8 mouse cellular contexts compared by ENCODE assay signal in the genomic region with DNA sequence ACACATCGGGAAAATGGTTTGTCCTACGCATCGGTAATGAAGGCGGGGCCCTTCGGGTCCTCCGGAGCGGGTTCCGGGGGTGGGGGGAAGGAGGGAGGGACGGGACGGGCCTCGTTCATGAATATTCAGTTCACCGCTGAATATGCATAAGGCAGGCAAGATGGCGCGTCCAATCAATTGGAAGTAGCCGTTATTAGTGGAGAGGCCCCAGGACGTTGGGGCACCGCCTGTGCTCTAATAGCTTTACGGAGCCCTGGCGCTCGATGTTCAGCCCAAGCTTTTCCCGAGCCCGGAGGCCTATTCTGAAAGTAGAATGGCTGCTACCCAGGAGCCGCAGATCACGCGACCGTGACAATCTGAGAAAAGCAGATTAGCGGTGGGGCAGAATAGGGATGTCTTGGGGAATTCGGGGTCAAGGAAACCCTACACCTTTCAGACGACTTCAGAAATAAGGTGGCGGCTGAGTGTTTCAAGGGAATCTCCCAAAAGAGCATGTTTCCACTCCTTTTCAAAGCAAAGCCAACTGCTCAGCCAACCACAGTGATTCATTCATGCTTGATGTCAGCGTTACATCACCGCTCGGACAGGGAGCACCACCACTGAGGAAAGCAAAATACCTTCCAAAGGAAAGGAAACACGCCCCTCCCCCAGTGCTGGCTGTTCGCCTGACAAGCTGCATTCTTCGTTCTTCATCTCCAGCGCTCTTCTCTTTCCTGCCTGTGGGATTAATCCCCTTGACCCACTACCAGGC. TPM values are rescaled to one million over a fixed set of nuclear protein-coding genes. Genes with fewer than 3 reads are reported as not detected.
DNase-seq lines count a peak whose midpoint lies in the region; ATAC-seq and TF ChIP-seq lines count a peak whose summit lies in the region.

No protein-coding gene starts in this region.

- no peaks in the 10 kb centered on the region for H3K9me3 ChIP-seq in forebrain, postnatal 0 days (ENCODE audit: low read length)
- no peaks in the 10 kb centered on the region for H3K9me3 ChIP-seq in lung, embryonic 14.5 days (ENCODE audit: low read depth, low read length)

- DNase-seq in MN1 (ENCODE audit: low spot score), result peak; percentile 89
- peak; percentile 90 to 93 for DNase-seq in cerebellum, adult 18-20 months
- DNase-seq in forebrain, postnatal 0 days, result peak; percentile 90
- peak; percentile 87 for DNase-seq in heart, postnatal 4 days
- DNase-seq in layer of hippocampus, adult 8-10 months (ENCODE audit: low spot score in 2 of 2), result peak; percentile 87 to 89
- peak; percentile 95 for DNase-seq in lung, embryonic 14.5 days
- peak; percentile 63 for DNase-seq in ovary, postnatal 14 days (ENCODE audit: low spot score)
- DNase-seq in thymus, postnatal 36 days, result peak; percentile 40 to 85

- peaks cover 24% of the 10 kb centered on the region for H3K4me1 ChIP-seq in forebrain, postnatal 0 days (ENCODE audit: insufficient read depth)
- peaks cover 20% of the 10 kb centered on the region for H3K4me1 ChIP-seq in lung, embryonic 14.5 days (ENCODE audit: insufficient read depth)

- peak overlapping the region; percentile 72 for H3K9ac ChIP-seq in forebrain, postnatal 0 days
- peak overlapping the region; percentile 84 for H3K9ac ChIP-seq in lung, embryonic 14.5 days

- peak; percentile 83 for ATAC-seq in forebrain, postnatal 0 days
- ATAC-seq in lung, embryonic 14.5 days (ENCODE audit: insufficient read depth), result peak; percentile 90

- peak overlapping the region; percentile 97 for H3K27ac ChIP-seq in forebrain, postnatal 0 days (ENCODE audit: low read depth, low read length)
- peak overlapping the region; percentile 99 for H3K27ac ChIP-seq in lung, embryonic 14.5 days (ENCODE audit: low read depth)

- peak overlapping the region; percentile 58 for H3K4me3 ChIP-seq in forebrain, postnatal 0 days (ENCODE audit: low read depth, low read length)
- H3K4me3 ChIP-seq in lung, embryonic 14.5 days (ENCODE audit: low read depth, low read length), result peak overlapping the region; percentile 54

- peak overlapping the region; percentile 67 for H3K4me2 ChIP-seq in forebrain, postnatal 0 days (ENCODE audit: low read depth)
- H3K4me2 ChIP-seq in lung, embryonic 14.5 days, result peak overlapping the region; percentile 88

- H3K36me3 ChIP-seq in forebrain, postnatal 0 days (ENCODE audit: insufficient read depth), result no peaks in the 10 kb centered on the region
- H3K36me3 ChIP-seq in lung, embryonic 14.5 days (ENCODE audit: insufficient read depth), result 0 out of 2 replicates have a peak, but pooled peaks cover 4% of the 10 kb centered on the region

- 0 out of 2 replicates have a peak, but pooled peaks have one; percentile 10 for TF ChIP-seq CTCF in forebrain, postnatal 0 days (IDR thresholded peaks at IDR 0.05; ENCODE audit: low read depth)
- no peak for TF ChIP-seq CTCF in lung, embryonic 14.5 days (IDR thresholded peaks at IDR 0.05; ENCODE audit: low read depth)

- H3K27me3 ChIP-seq in forebrain, postnatal 0 days (ENCODE audit: insufficient read depth, low read length), result no peaks in the 10 kb centered on the region
- no peaks in the 10 kb centered on the region for H3K27me3 ChIP-seq in lung, embryonic 14.5 days (ENCODE audit: insufficient read depth, low read length)

- WGBS in forebrain, postnatal 0 days, result 1% methylated on average over 37 of the region's 37 CpGs
- under 1% methylated on average over 37 of the region's 37 CpGs for WGBS in lung, embryonic 14.5 days

RNA-seq across cellular contexts. Expression of a gene that starts 0.7 kb away (rescaled TPM):
- total RNA-seq in forebrain, postnatal 0 days (2014; rRNA removed), result 11.1 and 20.5 TPM in 2 replicates
- 9.1 and 10.0 TPM in 2 replicates for polyA plus RNA-seq in forebrain, postnatal 0 days (2015; fragmentation: Nextera tagmentation; extraction: Ambion mirVana)
- total RNA-seq in heart, postnatal 4 days (2021), result 10 to 100 TPM; 53.7 TPM
- 10 to 100 TPM; 53.8 to 60.8 (median 59.1) TPM for total RNA-seq in layer of hippocampus, adult 8-10 months (2022)
- polyA plus RNA-seq in lung, embryonic 14.5 days (2014; fragmentation: Nextera tagmentation; extraction: Ambion mirVana), result 50.4 and 50.5 TPM in 2 replicates

RNA-seq across cellular contexts. Expression of a gene that starts 2.6 kb away (rescaled TPM):
- total RNA-seq in forebrain, postnatal 0 days (2014; rRNA removed), result not detected in 2 replicates
- polyA plus RNA-seq in forebrain, postnatal 0 days (2015; fragmentation: Nextera tagmentation; extraction: Ambion mirVana), result 0.21 TPM in 1 of 2 replicates, not detected in the other
- total RNA-seq in heart, postnatal 4 days (2021), result not detected
- not detected for total RNA-seq in layer of hippocampus, adult 8-10 months (2022)
- polyA plus RNA-seq in lung, embryonic 14.5 days (2014; fragmentation: Nextera tagmentation; extraction: Ambion mirVana), result 0.12 and 0.20 TPM in 2 replicates

RNA-seq across cellular contexts. Expression of a gene that starts 6.6 kb away (rescaled TPM):
- total RNA-seq in forebrain, postnatal 0 days (2014; rRNA removed), result 20.3 and 22.9 TPM in 2 replicates
- polyA plus RNA-seq in forebrain, postnatal 0 days (2015; fragmentation: Nextera tagmentation; extraction: Ambion mirVana), result 2.1 and 2.7 TPM in 2 replicates
- 10 to 100 TPM; 34.1 to 36.8 TPM for total RNA-seq in heart, postnatal 4 days (2021)
- total RNA-seq in layer of hippocampus, adult 8-10 months (2022), result 100 to 1,000 TPM; 121 to 145 (median 129) TPM
- 2.5 TPM in 2 replicates for polyA plus RNA-seq in lung, embryonic 14.5 days (2014; fragmentation: Nextera tagmentation; extraction: Ambion mirVana)

RNA-seq across cellular contexts. Expression of a gene that starts 36.6 kb away (rescaled TPM):
- 0.33 and 3.8 TPM in 2 replicates for total RNA-seq in forebrain, postnatal 0 days (2014; rRNA removed)
- polyA plus RNA-seq in forebrain, postnatal 0 days (2015; fragmentation: Nextera tagmentation; extraction: Ambion mirVana), result 0.69 and 1.2 TPM in 2 replicates
- 1 to 10 TPM; 3.1 to 5.1 TPM for total RNA-seq in heart, postnatal 4 days (2021)
- total RNA-seq in layer of hippocampus, adult 8-10 months (2022), result 1 to 10 TPM in 3 of 4 experiments, under 1 TPM in 1; 0.49 to 2.2 (median 1.1) TPM
- 12.1 and 14.6 TPM in 2 replicates for polyA plus RNA-seq in lung, embryonic 14.5 days (2014; fragmentation: Nextera tagmentation; extraction: Ambion mirVana)

RNA-seq across cellular contexts. Expression of a gene that starts 42.5 kb away (rescaled TPM):
- 10.1 and 15.9 TPM in 2 replicates for total RNA-seq in forebrain, postnatal 0 days (2014; rRNA removed)
- 1.6 and 3.1 TPM in 2 replicates for polyA plus RNA-seq in forebrain, postnatal 0 days (2015; fragmentation: Nextera tagmentation; extraction: Ambion mirVana)
- 1 to 10 TPM; 3.1 to 3.7 TPM for total RNA-seq in heart, postnatal 4 days (2021)
- 10 to 100 TPM; 26.1 to 36.5 (median 30.6) TPM for total RNA-seq in layer of hippocampus, adult 8-10 months (2022)
- 1.6 TPM in 2 replicates for polyA plus RNA-seq in lung, embryonic 14.5 days (2014; fragmentation: Nextera tagmentation; extraction: Ambion mirVana)

Comparison
In these comparisons a context has a peak if more than half of its experiments do, and no peak if none do; other contexts are left out.
1. Peak in every context shown above with its lines: DNase-seq, ATAC-seq, H3K4me3 ChIP-seq and H3K27ac ChIP-seq.